Mouse (Mus musculus): Measurements from ENCODE around the gene Hrh2. TPM values are rescaled to one million over a fixed set of nuclear protein-coding genes. Genes with fewer than 3 reads are reported as not detected.

The Hrh2 gene
- total RNA-seq, 2 experiments from 2014 or later: 0.07 to 0.10 TPM

DNA sequence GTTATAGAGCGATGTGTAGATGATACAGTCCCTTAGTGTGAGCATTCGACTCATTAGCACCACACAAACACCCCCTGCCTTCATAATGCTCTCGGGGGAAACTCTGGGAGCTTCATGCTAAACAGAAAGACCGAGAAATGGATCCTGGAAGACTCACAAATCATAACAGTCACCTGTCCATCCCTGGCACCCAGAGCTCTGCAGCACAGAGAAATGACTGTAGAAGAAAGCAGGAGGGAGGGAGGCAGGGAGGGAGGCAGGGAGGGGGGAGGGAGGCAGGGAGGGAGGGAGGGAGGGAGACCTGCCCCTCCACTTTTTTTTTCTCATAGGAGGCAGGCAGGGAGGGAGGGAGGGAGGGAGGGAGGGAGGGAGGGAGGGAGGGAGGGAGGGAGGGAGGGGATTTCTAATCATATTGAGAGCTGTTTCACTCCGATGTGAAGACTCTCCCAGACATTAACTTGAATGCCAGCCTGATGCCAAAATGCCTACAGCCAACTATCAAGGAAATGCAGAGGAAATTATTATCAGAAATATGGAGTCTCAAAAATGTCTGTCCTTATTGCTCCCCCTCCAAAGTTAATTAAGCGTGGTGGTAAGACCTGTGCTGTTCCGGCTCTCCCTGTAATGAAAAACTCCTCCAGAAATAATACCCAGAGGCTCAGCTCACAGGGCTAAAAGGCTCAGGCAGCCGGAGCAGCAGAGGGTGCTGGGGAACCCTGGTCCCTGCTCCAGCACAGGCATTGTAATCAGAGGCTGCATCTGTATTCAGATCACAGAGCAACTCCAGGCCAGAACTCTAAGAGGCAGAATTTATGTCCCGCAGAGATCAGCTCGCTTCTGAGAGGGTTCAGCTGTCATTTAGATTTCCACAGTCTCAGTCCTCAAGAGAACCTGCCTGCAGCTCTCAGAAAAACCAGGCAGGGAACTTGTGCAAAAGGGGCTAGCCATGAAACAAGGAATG is 19.9 kb downstream of the Hrh2 start:
- no peak for DNase-seq
- intact Hi-C loops (cut with DNase I): no loop called here

DNA sequence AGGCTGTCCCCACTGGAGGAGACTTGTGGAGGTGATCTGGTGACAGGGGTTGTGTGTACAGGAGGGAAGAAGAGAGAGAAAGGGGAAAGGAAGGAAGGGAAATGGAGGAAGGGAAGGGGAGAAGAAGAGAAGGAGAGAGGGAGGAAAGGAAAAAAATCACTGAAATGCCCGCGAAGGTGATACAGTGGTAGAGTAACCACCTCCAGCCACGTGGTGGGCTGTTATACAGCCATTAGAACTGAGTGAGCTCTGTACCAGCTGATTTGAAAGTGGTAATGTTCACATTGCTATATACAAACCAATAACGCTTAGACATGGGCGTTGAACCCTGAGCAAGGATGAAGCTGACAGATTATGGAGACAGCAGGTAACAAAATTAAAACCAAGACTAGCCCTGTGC is 20.6 kb downstream of the Hrh2 start:
- DNase-seq: no peak
- intact Hi-C loops (cut with DNase I): no loop called here

DNA sequence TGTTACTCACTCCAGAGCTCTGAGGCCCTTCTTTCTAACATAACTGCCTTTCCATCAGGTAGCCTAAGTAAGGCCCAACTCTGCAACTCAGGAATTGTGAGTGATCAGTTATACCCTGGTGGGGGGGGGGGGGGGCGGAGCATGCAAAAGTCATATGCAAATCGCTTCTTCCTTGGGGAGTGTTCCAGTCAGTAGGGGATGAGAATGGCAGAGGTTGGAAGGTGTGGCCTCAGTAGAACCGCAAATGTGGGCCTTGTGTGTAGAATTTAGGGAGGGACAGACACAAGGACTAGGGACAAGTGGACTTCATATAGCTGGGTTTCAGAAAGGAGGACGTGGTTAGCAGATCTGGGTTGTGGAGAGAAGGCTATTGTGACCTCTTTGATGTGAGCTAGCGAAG is 23.3 kb downstream of the Hrh2 start:
- DNase-seq: no peak
- intact Hi-C loops (cut with DNase I): no loop called here

DNA sequence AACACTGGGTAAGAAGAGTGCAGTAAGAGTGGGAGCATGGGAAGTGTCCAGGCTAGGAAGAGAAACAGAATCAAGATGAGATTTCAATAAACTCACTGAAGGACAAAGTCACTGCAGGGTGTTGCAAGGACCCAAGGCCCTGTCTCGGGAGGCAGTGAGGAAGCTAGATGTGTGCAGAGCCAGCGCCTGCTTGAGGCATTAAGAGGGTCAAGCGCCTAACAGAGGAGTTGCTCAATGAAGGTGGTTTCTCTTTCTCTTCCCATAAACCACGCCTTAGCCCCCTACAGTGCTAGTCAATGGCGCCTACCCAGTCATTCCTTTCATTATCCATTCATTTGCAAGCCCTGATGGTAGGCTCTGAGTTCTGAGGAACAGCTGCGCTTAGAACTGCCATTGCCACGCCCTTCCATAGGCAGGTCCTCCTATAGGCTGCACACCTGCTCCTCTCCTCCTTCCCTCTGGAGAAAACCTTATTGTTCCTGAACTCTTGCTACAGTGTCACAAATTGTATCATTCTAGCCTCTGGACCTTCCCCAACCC is 23.9 kb downstream of the Hrh2 start:
- DNase-seq: no peak
- intact Hi-C loops (cut with DNase I): no loop called here

DNA sequence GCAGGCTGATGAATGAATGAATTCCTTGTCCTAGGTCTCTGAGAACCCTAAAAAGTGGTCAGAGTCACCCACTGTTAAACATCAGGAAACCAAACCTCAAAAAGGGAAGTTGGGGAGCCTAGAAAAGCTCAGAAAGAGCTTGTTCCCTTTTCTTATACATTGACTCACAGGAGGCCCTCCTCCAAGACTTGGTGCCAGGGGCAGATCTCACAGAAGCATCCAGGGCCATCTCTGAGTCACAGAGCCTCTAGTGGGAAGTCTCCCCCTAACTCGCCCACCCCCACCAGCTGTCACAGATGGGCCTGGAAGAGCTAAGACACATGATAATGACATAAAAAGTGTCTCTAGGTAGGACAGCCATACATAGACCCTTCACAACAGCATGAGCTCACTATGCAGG is 26.4 kb downstream of the Hrh2 start:
- intact Hi-C loops (cut with DNase I): no loop called here
- DNase-seq: no peak

DNA sequence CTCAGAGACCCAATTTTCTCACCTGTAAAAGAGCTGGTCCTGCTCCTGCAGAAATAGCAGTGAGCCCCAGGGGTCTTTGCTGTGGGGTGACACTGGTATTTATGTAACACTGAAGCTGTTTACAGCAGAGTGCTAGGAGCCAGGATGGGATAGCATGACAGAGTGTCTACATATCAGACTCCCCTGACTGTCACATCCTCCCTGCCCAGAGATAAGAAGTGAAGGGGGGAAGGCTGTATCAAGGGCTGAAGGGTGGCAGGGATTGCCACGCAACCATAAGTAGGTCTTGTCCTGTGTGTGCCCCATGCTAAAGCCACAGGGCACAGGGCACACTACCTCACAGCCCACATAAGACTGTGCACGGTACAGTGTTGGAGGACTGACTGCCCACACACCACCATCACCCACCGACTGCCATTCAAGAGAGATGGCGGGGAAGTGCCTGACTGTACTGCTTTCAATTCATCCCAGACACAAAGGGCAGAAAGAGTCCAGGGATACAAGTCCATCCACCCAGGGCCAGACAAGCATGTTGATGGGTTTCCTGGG is 29.8 kb downstream of the Hrh2 start:
- no peak for DNase-seq
- intact Hi-C loops (cut with DNase I): loop anchor here (10.0 kb wide), 1 partner anchor 437 kb away; no protein-coding TSS in a partner anchor

DNA sequence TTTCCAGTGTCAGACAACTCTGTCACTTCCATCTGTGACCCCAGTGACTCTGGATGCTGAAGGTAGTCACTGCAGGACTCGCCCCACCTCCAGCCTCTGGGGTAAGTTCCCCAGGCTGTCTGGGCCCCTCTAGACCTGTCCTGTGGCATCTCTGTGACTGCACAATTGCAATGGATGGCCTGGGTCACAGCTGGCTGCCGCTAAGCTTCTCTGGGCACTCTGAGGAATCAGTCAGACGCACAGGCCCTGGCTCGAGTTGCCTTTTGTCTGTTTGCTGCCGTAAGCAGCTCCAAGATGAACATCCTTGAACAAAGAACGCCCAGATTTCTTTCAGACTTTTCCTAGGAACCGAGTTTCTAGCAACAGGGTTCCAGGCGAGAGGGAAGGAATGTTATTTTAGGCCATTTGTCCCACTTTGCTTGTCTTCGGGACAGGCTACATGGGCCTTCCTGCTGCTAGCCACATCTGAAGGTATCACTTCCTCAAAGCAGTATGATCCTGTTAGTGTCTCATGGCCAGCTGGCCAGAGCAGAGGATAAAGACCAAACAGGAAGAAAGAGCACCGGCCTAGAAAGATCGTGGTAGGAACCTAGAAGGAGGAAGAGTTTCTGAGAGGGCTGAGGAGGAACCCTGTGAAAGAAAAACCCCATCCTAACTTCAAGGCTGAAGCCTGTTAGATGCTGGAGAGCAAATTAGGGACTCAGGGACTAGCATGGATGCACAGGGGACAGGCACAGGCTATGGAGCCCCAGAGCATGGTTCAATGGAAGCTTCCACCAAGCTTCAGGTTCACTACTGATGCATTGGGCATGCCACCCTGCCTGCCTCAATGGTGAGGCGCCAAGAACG is 31.2 kb downstream of the Hrh2 start:
- DNase-seq: peak in 1 of 2 experiments; percentile 24
- intact Hi-C loops (cut with DNase I): loop anchor here (10.0 kb wide), 1 partner anchor 438 kb away; no protein-coding TSS in a partner anchor

DNA sequence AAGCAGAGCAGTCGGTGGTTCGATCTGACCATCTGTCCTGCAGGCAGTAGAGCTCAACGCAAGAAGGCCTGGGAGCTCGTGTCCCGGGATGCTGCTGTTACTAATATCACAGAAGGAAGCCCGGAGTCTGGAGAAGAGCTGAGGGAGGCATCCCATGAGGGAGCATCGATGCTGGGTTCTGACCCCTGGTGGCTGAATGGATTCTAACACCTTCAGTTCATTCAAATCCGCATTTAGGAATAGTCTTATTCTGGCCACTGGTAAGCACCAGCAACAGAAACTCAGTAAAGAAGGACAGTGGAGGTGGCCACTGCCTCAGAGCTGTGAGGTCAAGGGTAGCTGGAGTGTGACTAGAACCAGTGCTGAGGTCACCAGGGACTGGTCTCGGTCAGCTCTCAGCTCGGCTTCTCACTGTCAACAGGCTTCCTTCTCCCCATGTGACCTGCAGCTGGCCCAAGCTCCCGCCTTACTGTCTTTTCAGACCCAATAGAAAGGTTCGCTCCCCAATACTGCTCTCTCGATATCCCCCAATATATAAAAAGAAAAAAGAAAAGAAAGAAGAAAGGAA is 36.1 kb downstream of the Hrh2 start:
- peak; percentile 54 to 74 for DNase-seq
- intact Hi-C loops (cut with DNase I): loop anchor here (1.0 to 10.0 kb wide), 3 partner anchors 56 to 443 kb away; no protein-coding TSS in a partner anchor

DNA sequence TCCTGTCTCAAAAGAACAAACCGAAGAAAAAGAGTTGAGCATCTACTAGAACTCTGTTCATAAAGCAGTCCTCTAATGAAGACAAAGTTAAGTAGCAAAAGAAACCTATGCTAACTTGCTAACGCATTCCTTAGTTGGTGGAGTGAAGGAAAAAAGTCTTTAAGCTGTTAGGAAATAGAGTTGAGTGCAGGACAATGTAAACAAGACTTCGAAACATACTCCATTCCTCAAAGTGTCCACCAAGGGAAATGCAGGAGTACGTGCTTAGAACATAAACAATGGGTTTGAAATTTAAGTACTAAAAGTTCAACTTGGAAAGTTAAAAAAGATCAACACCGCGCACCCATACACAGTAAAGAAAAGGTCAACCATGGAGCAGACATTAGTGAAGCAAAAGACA is 38.2 kb downstream of the Hrh2 start:
- intact Hi-C loops (cut with DNase I): no loop called here
- DNase-seq: no peak

DNA sequence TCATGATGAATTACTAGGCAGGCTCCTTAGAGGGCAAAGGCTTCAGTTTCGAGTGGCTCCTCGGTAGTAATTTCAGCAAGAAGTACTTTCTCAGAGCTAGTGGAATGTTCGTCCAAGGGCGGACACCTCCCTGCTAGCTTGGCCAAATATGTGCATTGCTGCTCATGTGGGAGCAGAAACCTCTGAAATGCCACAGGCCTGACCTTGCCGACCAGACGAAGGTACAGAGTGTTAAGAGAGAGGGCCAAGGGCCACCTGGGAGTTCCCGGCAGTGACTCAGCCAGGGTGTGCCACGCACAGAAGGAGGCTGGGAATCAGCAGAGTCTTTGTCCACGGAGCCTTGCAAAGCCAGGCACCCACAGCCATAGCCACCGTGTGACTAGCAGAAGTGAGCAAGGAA is 39.9 kb downstream of the Hrh2 start:
- intact Hi-C loops (cut with DNase I): no loop called here
- DNase-seq: no peak

DNA sequence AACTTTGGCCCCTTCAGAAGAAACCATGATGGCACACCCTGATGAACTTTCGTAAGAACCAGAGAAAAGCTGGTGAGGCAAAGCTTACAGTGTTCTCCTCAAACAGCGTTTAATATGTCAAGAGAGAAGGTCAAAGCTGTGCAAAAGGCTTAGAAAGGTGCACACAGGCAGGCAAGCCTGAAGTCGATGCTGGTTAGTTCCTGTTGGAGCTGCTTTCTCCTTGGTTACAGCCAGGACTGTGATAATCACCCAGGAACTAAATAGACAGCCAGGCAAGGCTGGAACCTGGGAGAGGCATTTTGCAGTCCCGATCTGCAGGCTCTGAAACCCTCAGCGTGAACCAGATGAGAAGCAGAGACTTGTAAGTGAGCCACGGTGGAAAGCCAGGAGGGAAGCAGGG is 45.6 kb downstream of the Hrh2 start:
- no peak for DNase-seq
- intact Hi-C loops (cut with DNase I): no loop called here

DNA sequence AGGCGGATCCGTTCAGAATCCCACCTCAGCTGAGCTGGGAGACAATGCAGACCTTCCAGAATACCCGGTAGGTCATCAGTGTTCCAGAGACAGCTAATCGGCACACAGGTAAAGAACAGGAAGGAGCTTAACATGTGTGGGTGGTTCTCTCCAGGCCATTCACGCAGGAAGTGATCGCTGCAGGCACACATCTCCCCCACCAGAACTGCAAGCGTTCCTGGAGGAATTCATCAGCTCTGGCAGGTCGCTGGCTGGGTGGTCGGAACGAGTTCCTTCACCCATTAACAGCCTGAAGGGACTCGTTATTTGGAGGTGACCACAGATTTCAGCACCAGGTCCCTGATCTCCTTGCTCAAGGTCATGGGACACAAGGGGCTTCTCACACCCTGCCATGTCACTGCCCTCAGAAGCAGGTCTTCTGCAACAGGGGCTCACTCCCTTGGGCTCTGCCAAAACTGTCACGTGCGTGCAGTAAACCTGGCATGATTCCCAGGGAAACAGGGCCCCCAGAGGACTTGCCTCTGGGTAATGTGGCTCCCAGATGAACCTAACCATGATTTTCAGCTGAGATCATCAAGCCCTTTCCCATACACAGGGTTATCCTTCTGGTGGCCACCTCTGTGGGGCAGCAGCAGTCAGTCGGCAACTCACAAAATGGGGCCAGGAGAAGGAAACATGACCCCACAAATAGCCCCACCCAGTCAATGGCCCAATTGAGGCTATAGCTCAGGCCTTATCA is 46.8 kb downstream of the Hrh2 start:
- intact Hi-C loops (cut with DNase I): no loop called here
- DNase-seq: peak in 1 of 2 experiments; percentile 28

DNA sequence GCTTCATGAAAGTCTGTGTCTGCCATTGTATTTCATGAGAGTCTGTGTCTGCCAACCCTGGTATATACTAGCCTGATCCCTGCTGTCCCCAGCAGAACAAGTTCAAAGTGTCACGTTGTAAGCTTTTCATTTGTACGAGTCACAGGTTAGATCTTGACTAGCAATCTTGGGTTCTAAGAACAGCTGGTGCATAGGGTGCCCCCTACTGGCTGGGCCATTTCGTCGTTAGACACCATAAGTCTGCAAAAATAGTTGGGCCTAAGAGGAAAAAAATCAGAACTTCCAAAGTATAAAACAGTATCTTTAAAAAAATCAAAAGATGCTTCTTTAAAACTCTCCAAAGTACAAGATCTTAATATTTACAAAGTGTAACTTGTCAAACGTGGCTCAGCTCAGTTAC is 50.5 kb downstream of the Hrh2 start:
- peak; percentile 31 to 45 for DNase-seq
- intact Hi-C loops (cut with DNase I): loop anchor here (5.0 to 10.0 kb wide), 2 partner anchors 130 to 382 kb away; partner anchors contain the start of gene Faf2

DNA sequence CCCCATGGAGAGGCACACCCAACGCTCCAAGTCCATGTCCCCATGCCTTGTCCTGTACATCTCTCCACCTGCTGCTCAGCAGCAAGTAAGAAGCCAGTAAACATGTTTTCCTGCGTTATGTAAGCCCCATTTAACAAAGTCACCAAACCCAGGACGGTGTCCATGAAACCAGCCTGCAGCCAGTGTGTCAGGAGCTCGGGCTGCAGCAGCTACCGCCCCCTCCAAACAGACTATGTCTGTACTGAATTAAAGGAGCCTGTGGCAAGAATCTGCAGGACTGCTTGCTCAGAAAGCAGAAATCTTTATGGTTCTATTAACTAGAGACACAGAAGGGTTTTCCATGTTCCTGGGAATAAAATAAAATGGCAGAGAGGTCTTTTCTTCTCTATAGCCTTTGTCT is 53.3 kb downstream of the Hrh2 start:
- intact Hi-C loops (cut with DNase I): loop anchor here (10.0 kb wide), 1 partner anchor 380 kb away; the partner anchor contains the start of gene Faf2
- no peak for DNase-seq

DNA sequence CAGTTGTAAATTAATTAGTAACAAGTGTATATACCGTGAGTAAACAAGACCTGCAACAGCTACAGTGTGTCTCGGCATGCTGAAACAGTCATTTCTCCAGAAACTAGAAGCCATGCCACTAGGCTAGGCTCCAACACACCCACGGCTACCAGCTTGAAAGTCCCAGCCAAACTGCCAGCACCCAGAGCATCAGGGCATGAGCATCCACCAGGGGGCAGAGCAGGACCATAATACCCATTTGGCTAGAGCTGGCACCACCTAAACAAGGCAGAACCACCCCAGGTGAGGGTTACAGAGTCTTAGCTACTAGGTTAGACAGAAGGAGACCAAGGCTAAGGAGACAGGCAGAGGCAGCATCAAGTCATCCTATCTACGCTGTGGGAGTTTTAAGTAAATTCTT is 55.6 kb downstream of the Hrh2 start:
- intact Hi-C loops (cut with DNase I): loop anchor here (1.0 to 10.0 kb wide), 4 partner anchors 75 to 377 kb away; partner anchors contain the start of gene Faf2
- DNase-seq: peak; percentile 69 to 83

DNA sequence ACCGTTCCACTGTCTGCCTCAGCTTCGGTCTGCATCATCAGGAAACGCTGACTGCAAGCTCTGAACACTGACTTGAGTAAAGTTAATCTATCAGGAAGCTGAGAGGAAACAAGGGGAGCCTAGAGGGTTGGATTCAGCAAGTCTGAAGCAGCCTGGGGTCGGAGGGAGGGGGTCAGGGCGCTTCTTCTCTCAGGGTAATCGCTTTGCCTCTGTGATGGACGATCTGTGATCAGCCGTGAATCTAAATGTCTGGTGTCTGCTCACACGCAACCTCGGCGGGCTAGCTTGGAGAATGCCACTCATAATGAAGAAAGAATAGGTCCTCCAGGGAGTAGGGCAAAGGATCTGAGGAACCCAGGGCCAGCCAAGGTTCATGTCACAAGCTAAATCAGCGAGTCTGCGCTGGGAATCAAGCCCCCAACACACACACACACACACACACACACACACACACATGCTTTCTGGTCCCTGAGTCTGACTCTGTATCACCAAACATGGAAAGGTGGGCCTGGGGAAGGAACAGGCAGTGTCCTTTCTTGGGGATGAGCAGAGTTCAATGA is 56.6 kb downstream of the Hrh2 start:
- no peak for DNase-seq

DNA sequence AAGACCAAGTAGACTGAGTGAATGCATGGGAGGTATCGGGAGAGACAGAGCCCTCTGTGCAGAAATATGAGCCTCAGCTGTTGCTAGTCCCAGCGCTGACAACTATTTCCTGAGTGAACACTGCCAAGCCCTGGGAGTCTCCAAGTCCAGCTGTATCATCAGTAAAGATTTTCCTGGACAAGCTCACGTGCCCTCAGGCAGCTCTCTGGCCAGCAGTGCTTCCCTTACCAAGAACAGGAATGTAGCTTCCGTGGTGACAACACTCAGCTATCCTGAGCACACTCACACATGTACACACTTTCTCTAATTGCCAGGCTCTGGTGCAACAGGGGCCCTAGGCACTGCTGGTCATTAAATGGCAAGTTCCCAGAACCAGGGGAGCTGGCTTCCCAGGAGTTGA is 57.1 kb downstream of the Hrh2 start:
- intact Hi-C loops (cut with DNase I): loop anchor here (10.0 kb wide), 1 partner anchor 376 kb away; the partner anchor contains the start of gene Faf2
- DNase-seq: peak; percentile 31 to 59

More for the DNA sequence above, 56.6 kb downstream of the Hrh2 start:
- intact Hi-C loops (cut with DNase I): loop anchor here (10.0 kb wide), 1 partner anchor 376 kb away; the partner anchor contains the start of gene Faf2

DNA sequence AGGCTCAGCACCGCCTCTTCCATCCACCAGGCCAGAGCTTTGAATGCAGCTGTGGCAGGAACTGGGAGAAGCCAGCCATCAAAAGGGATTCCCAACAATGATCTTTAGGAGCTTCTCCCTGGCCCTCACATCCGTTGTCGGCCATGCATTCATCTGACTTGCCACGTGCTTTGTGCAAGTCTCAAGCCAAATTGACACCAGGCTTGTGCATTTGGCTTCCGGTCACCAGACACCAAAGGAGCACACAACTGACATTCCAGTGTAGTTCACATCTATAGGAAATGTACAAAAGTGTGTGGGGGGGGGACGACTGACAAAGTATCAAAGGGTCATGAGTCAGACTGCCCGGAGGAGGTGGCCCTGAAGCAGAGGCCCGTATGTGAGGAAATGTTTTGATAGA is 58.4 kb downstream of the Hrh2 start:
- intact Hi-C loops (cut with DNase I): no loop called here
- DNase-seq: no peak
